Mouse (Mus musculus) kidney, adult 2 months (tissue): ENCODE measurements around the gene Magi2. TPM values are rescaled to one million over a fixed set of nuclear protein-coding genes. Genes with fewer than 3 reads are reported as not detected.
"Not testable (repeated sequence)": the region's sequence is repeated elsewhere in the genome, so short reads cannot be mapped to it uniquely, and the experiment has no call there.

Experiments used
- DNase-seq: peaks from one replicate; pipeline ENCODE4 v3.0.0; 2021
- H3K27ac ChIP-seq: fragments of 200-500 bp; 2 replicates; pipeline ENCODE4 v1.5.1; 2012; ENCODE audit warnings: low read depth, low read length, control low read depth, inconsistent platforms; ENCODE audit not compliant: insufficient read depth
- H3K27me3 ChIP-seq: fragments of 200-500 bp; replicated peaks from 2 replicates; pipeline ENCODE4 v1.6.1; 2012; ENCODE audit warnings: mild to moderate bottlenecking, moderate library complexity, low read length, inconsistent platforms; ENCODE audit not compliant: control insufficient read depth, insufficient read depth
- H3K36me3 ChIP-seq: fragments of 200-500 bp; 2 replicates; pipeline ENCODE4 v1.6.1; 2012; ENCODE audit warnings: mild to moderate bottlenecking, moderate library complexity, low read length, inconsistent platforms; ENCODE audit not compliant: control insufficient read depth, insufficient read depth
- H3K4me1 ChIP-seq: fragments of 200-500 bp; 2 replicates; pipeline ENCODE4 v1.6.1; 2011; ENCODE audit warnings: low read length; ENCODE audit not compliant: control insufficient read depth, insufficient read depth
- H3K4me3 ChIP-seq: fragments of 200-500 bp; 2 replicates; pipeline ENCODE4 v1.5.1; 2011; ENCODE audit warnings: mild to moderate bottlenecking, low read depth, low read length, control low read depth; ENCODE audit not compliant: insufficient read depth
- CTCF ChIP-seq: fragments of 200-500 bp; conservative IDR thresholded peaks from 2 replicates; pipeline ENCODE4 v1.5.1; 2011; ENCODE audit warnings: low read depth, mild to moderate bottlenecking, control low read depth, low read length, moderate library complexity, mixed read lengths; ENCODE audit not compliant: insufficient read depth, insufficient read length
- POLR2A ChIP-seq: fragments of 200-500 bp; IDR thresholded peaks from one replicate; pipeline ENCODE4 v1.6.1; 2011; ENCODE audit warnings: low read depth, low read length, control low read depth
- WGBS: fragments of 180-500 bp; shearing (Covaris S2); methylation state at CpG from one replicate; pipeline ENCODE4 v1.1.7; 2018; 5-methylcytosine and 5-hydroxymethylcytosine counted together
- polyA plus RNA-seq: library from polyadenylated mRNA; depleted of rRNA; stranded (reverse); fragments of >200 nt; gene quantifications from 2 replicates; pipeline ENCODE4 v1.2.3, GENCODE M21; 2012

The Magi2 gene
- polyA plus RNA-seq, 1 experiment, result 6.1 TPM

DNA sequence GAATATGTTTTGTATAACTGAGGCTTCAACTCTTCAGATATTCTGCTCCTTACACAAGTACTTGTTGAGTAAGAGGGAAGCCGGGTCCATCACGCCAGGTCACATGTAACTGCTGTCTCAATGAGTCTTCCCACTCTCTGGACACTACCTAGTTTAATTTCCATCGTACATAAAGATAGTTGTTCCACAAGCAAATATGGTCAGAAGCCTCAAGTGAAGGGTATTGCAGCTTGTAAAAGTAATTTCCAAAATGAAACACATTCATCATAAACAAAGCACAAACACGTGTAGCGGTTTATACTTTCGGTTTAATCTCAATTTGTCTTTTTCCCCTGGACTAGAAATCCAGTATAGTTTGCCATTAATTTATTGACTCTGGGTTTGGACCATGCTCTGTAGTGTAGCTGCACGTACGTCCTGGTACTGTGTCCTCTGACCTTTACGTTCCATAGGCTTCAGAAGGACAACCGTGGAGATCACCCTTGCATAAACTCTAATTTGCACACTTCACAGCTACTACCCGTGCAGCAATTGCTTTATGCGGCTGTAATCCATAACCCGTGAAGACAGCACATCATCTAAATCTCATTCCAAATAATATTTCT, 1477.2 kb downstream of the Magi2 start:
- 83% methylated on average over 13 of the region's 13 CpGs for WGBS
- no peak for TF ChIP-seq POLR2A
- TF ChIP-seq CTCF, result no peak
- Histone ChIP-seq H3K27me3 (no peaks in the 10 kb centered on the region), H3K4me1 (no peaks in the 10 kb centered on the region), H3K27ac (no peak overlapping the region), H3K36me3 (no peaks in the 10 kb centered on the region), H3K4me3 (no peak overlapping the region)
- DNase-seq, result no peak

DNA sequence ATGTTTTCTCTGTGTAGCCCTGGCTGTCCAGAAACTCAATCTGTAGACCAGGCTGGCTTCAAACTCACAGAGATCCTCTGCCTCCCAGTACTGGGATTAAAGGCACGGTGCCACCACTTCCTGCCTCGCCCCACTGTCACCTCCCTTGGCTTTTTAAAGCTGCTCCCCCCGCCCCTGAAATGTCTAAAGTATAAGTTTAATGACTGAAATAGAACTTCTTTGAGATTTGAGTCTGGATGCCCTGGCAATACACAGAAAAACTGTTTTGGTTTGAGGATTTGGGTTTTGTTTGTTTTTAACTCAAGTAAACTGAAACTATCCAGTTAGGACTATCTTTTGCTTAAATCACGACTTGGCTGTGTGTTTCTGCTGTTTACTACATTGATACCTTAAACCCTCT, 1478.0 kb downstream of the Magi2 start:
- Histone ChIP-seq H3K27me3 (no peaks in the 10 kb centered on the region), H3K4me1 (no peaks in the 10 kb centered on the region), H3K36me3 (no peaks in the 10 kb centered on the region), H3K4me3 (no peak overlapping the region), H3K27ac (no peak overlapping the region)
- 62% methylated on average over 4 of the region's 4 CpGs for WGBS
- no peak for TF ChIP-seq POLR2A
- no peak for TF ChIP-seq CTCF
- DNase-seq, result no peak

DNA sequence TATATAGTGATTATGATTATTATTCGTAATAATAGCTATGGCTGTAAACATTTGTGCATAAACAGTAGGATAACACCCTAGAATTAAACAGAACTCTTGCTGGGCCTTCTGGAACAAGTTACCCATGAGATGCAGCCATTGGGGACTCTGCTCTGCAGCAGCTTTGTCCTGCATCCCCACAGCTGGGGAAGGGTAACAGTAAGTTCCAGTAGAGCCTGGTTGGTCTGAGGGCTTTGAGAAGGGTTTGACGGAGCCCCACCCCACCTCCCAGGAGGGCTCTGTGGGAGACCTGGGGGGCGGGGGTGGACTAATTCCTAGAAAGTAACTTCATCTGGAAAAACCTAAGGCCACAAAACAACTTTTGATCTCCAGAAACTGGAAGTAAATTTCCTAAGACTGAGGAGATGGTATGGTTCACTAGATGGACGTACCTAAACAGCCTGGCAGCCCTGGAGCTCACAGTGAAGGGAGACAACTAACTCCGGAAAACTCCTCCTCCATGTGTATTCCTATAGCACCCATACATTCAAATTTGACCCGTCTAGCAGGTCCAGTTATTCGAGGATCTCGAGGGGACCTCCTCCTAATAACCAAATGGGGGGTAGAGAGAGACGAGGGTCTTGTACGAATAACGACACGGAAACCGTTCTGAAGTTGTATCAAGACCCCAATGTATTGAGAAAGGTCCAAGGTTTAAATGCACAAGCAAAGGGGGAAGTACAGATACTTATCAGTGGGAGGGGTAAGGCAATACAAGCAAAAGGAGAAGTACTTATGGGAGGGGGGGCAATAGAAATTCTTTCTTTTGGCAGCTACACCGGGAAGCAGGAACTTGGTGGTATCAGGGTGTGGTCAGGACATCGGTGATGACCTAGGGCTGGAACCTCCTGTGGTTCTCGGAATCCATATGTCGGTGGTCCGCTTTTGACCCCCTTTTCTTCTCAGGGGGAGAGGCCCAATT, 1479.8 kb downstream of the Magi2 start:
- H3K4me3 ChIP-seq, H3K36me3 ChIP-seq, H3K4me1 ChIP-seq, DNase-seq, H3K27me3 ChIP-seq, H3K27ac ChIP-seq: not testable (repeated sequence)
- 92% methylated on average over 13 of the region's 18 CpGs for WGBS

DNA sequence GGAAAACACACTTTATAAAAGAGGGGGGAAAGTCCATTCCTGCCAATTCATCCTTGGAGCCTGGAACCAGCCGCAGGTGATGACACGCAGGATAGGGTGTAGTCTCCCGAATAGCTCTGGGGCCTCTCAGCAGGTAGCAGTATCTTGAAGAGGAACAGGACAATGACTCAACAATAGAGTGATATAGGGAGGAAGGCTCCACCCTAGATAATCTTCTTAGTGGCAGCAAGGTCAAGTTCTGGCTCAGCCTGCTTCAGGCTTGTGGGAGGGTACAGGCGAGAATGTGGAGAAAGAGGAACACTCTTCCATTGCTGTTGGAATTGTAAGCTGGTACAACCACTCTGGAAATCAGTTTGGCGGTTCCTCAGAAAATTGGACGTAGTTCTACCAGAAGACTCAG, 1484.0 kb downstream of the Magi2 start:
- H3K4me1 ChIP-seq, H3K27me3 ChIP-seq, H3K36me3 ChIP-seq, H3K4me3 ChIP-seq, H3K27ac ChIP-seq, DNase-seq: not testable (repeated sequence)
- WGBS, result 81% methylated on average over 6 of the region's 6 CpGs

DNA sequence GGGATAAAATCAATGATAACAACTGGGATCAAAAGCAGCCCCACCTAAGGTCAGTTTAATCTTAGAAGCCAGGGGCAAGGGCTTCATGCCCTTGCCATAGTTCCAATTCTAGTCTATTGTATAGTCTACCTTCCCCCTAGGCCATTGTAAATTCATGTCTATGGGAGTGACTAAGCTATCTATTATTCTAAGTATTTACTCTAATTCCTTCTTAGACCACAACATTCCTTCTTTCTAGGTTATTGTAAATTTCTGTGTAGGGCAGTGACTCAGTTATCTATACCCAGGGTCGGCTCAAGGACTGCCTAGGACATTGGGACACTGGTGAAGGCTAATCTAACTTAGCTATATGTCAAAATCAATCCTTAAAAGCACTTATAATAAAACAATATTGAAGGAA, 1487.8 kb downstream of the Magi2 start:
- H3K36me3 ChIP-seq, H3K4me1 ChIP-seq, DNase-seq, H3K4me3 ChIP-seq, H3K27ac ChIP-seq, H3K27me3 ChIP-seq: not testable (repeated sequence)
- 81% methylated on average over 1 of the region's 1 CpGs for WGBS

DNA sequence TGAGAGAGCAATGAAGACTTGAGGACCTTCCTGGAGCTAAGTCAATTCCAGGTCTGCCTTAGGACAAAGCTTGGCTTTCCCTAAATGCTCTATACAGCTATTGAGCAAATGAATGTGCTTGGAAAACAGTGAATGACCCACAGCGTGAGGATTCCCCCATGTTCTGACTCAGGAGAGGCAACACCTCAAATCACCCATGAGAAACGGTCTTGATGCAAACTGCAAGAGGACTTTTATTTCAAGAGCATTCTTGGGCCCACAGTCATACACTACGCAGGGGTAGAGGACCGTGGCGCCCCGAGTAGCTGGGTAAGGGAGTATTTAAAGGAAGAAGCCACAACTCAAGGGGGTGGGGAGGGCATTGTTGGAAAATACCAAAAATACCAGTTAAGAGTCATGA, 1489.1 kb downstream of the Magi2 start:
- not testable (repeated sequence) for DNase-seq, H3K4me3 ChIP-seq, H3K36me3 ChIP-seq, H3K27me3 ChIP-seq, H3K4me1 ChIP-seq, H3K27ac ChIP-seq
- WGBS, result 94% methylated on average over 6 of the region's 6 CpGs

DNA sequence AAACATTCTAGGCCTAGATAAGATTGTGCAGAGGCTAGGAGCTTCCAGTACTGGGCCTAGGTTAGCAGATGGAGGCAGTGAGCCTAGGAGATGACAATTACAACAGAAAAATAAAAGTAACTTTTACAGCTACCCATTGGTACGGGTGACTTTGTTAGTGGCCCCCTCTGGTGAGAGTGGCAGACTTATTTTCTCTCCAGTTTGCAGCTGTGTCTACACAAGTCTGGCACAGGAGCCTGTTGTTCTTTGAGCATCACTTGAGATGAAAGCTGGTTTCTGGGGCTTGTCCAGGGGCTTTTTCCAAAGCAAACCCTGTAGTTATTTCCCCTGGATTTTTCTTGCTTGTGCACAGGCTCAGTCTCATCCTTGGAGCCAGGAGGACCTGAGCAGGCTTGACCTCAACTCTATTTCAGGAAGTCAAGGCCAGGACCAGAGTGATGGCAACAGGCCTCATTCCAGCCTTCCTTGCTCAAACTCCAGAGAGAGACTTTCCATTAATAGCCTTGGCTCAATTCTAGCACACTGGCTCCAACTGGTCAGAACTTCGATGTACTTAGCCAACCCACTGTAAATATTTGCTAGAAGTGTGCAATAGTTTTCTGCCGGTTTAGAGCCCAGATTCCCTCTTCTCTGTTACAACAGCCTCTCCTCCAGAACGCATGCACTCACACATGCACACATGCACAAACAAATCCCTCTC, 1493.5 kb downstream of the Magi2 start:
- no peaks in the 10 kb centered on the region; the same call in 1 of the 2 replicates for H3K27me3 ChIP-seq
- no peak overlapping the region for H3K27ac ChIP-seq
- H3K4me3 ChIP-seq, result no peak overlapping the region
- 65% methylated on average over 4 of the region's 4 CpGs for WGBS
- no peaks in the 10 kb centered on the region for H3K4me1 ChIP-seq
- DNase-seq, result peak; percentile 10
- no peaks in the 10 kb centered on the region for H3K36me3 ChIP-seq
- TF ChIP-seq POLR2A, result no peak
- no peak for TF ChIP-seq CTCF

DNA sequence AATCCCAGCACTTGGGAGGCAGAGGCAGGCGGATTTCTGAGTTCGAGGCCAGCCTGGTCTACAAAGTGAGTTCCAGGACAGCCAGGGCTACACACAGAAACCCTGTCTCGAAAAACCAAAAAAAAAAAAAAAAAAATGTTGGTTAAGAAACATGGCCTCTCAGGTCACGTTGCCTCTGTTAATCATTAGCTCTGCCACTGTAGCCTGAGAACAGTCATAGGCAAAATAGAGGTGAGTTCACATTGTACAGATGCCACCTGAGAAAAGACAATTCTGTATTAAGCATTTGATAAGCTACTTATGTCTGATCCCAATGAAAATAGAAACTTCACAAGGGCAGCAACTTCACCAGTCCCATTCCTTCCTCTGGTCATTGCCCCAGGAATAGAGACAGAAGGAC, 1496.4 kb downstream of the Magi2 start:
- 65% methylated on average over 4 of the region's 4 CpGs for WGBS
- H3K4me1 ChIP-seq, H3K27ac ChIP-seq, H3K4me3 ChIP-seq, H3K27me3 ChIP-seq, H3K36me3 ChIP-seq: not testable (repeated sequence)
- peak; percentile 31 for DNase-seq
